Mouse (Mus musculus): Measurements from ENCODE around the gene Nipal3.

GRCm38 (mm10) chr4:135420416-135420815, 74.4 kb downstream of the Nipal3 start:
- no peak for TF ChIP-seq CTCF (IDR thresholded peaks at IDR 0.05; ENCODE audit: low read depth)
- TF ChIP-seq EP300 (IDR thresholded peaks at IDR 0.05; ENCODE audit: low read depth): no peak

Measured in liver, postnatal 0 days (tissue).